Mouse (Mus musculus) midbrain, embryonic 15.5 days (tissue): ENCODE measurements around the gene Crip1. TPM values are rescaled to one million over a fixed set of nuclear protein-coding genes. Genes with fewer than 3 reads are reported as not detected.
"Not testable (repeated sequence)": the region's sequence is repeated elsewhere in the genome, so short reads cannot be mapped to it uniquely, and the experiment has no call there.

ENCODE experiments used
- ATAC-seq: fragments of 200-750 bp; cut with Nextera tagmentation; replicated peaks from 2 replicates; pipeline ENCODE4 v1.8.0; 2017; ENCODE audit warnings: moderate TSS enrichment
- H3K27ac ChIP-seq: fragments of 300-500 bp; sonication (generic); 2 replicates; pipeline ENCODE4 v1.5.1; 2015; ENCODE audit warnings: mild to moderate bottlenecking, inconsistent platforms
- H3K27me3 ChIP-seq: fragments of 300-500 bp; sonication (generic); replicated peaks from 2 replicates; pipeline ENCODE4 v1.6.1; 2015; ENCODE audit warnings: inconsistent platforms
- H3K36me3 ChIP-seq: fragments of 300-500 bp; sonication (generic); replicated peaks from 2 replicates; pipeline ENCODE4 v1.6.1; 2015; ENCODE audit warnings: inconsistent platforms
- H3K4me1 ChIP-seq: fragments of 300-500 bp; sonication (generic); 2 replicates; pipeline ENCODE4 v1.6.1; 2015; ENCODE audit warnings: inconsistent platforms
- H3K4me2 ChIP-seq: fragments of 300-500 bp; sonication (generic); 2 replicates; pipeline ENCODE4 v1.6.1; 2015; ENCODE audit warnings: inconsistent platforms, mild to moderate bottlenecking, moderate library complexity
- H3K4me3 ChIP-seq: fragments of 300-500 bp; sonication (generic); 2 replicates; pipeline ENCODE4 v1.5.1; 2015; ENCODE audit warnings: mild to moderate bottlenecking, inconsistent platforms
- H3K9ac ChIP-seq: fragments of 300-500 bp; sonication (generic); 2 replicates; pipeline ENCODE4 v1.6.1; 2015; ENCODE audit warnings: mild to moderate bottlenecking, inconsistent platforms
- H3K9me3 ChIP-seq: fragments of 300-500 bp; sonication (generic); 2 replicates; pipeline ENCODE4 v1.6.1; 2016; ENCODE audit warnings: inconsistent platforms
- WGBS: fragments of 180-500 bp; shearing (Covaris S2); methylation state at CpG from one replicate; pipeline ENCODE4 v1.1.7; 2015; ENCODE audit warnings: mixed read lengths; 5-methylcytosine and 5-hydroxymethylcytosine counted together
- polyA plus RNA-seq: library from polyadenylated mRNA; unstranded; fragments of >200 nt; fragmentation: Nextera tagmentation; extraction: Ambion mirVana; gene quantifications from 2 replicates; pipeline ENCODE4 v1.2.1, GENCODE M21; 2015

Crip1 gene
- polyA plus RNA-seq, 1 experiment from 2014 or later: 23.7 TPM

- 81% methylated on average over 9 of the region's 9 CpGs for WGBS
- H3K4me2 ChIP-seq: no peak overlapping the region
- H3K27ac ChIP-seq: no peak overlapping the region
- H3K9me3 ChIP-seq: no peaks in the 10 kb centered on the region
- H3K27me3 ChIP-seq: no peaks in the 10 kb centered on the region
- no peaks in the 10 kb centered on the region for H3K36me3 ChIP-seq
- no peak overlapping the region for H3K9ac ChIP-seq
- ATAC-seq: no peak
- H3K4me1 ChIP-seq: no peaks in the 10 kb centered on the region
- no peak overlapping the region for H3K4me3 ChIP-seq
Measured at GRCm38 (mm10) chr12:113168031-113168536, 22.0 kb downstream of the Crip1 start.

- no peaks in the 10 kb centered on the region for H3K9me3 ChIP-seq
- H3K4me3 ChIP-seq: no peak overlapping the region
- no peaks in the 10 kb centered on the region for H3K27me3 ChIP-seq
- no peaks in the 10 kb centered on the region for H3K4me1 ChIP-seq
- no peak overlapping the region for H3K4me2 ChIP-seq
- ATAC-seq: no peak
- no peak overlapping the region for H3K27ac ChIP-seq
- no peaks in the 10 kb centered on the region for H3K36me3 ChIP-seq
- H3K9ac ChIP-seq: no peak overlapping the region
- 90% methylated on average over 18 of the region's 18 CpGs for WGBS
Measured at GRCm38 (mm10) chr12:113176960-113177725, 31.0 kb downstream of the Crip1 start.

DNA sequence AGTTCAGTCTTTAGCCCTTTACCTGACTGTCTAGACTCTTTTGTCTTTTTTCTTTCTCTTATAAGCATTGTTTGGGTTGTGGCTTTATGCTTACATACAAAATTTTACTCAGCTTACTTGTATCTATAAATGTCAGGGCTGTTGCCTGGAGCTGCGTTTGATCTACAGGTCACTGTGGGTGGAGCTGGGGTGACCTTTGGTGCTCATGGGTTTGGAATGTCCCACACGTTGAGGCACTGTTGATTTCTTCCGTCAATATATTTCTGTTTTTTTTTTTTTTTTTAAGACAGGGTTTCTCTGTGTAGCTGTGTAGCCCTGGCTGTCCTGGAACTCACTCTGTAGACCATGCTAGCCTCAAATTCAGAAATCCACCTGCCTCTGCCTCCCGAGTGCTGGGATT lies 34.9 kb downstream of the Crip1 start:
- no peaks in the 10 kb centered on the region for H3K27me3 ChIP-seq
- no peak overlapping the region for H3K27ac ChIP-seq
- H3K4me2 ChIP-seq: no peak overlapping the region
- no peaks in the 10 kb centered on the region for H3K9me3 ChIP-seq
- H3K4me1 ChIP-seq: peaks cover 8% of the 10 kb centered on the region
- WGBS: 72% methylated on average over 4 of the region's 4 CpGs
- H3K9ac ChIP-seq: no peak overlapping the region
- H3K4me3 ChIP-seq: no peak overlapping the region
- ATAC-seq: no peak
- H3K36me3 ChIP-seq: no peaks in the 10 kb centered on the region

DNA sequence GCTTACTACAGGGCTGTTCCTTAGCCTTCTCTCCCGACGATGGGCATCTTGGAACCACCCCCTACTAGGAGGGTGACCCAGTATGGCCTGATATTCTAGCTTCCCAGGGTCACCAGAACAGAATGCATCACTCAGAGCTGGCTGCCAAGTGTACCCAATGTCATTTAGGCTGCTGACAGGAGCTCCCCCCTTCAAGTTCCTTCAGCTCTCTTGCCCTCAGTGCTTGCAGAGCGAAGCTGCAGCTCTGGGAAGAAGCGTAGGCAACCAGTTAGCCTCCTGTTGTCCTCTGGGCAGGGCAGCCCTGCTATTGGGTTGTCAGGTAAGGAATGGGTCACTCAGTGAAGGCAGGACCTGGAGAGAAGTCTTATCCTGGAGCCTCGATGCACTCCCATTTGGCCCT lies 38.8 kb downstream of the Crip1 start:
- peaks cover 16% of the 10 kb centered on the region for H3K36me3 ChIP-seq
- H3K9me3 ChIP-seq: no peaks in the 10 kb centered on the region
- H3K27me3 ChIP-seq: no peaks in the 10 kb centered on the region
- H3K4me1 ChIP-seq: peaks cover 31% of the 10 kb centered on the region
- no peak overlapping the region for H3K4me3 ChIP-seq
- no peak overlapping the region for H3K9ac ChIP-seq
- WGBS: 63% methylated on average over 5 of the region's 5 CpGs
- peak overlapping the region; percentile 79 for H3K4me2 ChIP-seq
- H3K27ac ChIP-seq: peak overlapping the region; percentile 68; the same call in 1 of the 2 replicates
- ATAC-seq: no peak

DNA sequence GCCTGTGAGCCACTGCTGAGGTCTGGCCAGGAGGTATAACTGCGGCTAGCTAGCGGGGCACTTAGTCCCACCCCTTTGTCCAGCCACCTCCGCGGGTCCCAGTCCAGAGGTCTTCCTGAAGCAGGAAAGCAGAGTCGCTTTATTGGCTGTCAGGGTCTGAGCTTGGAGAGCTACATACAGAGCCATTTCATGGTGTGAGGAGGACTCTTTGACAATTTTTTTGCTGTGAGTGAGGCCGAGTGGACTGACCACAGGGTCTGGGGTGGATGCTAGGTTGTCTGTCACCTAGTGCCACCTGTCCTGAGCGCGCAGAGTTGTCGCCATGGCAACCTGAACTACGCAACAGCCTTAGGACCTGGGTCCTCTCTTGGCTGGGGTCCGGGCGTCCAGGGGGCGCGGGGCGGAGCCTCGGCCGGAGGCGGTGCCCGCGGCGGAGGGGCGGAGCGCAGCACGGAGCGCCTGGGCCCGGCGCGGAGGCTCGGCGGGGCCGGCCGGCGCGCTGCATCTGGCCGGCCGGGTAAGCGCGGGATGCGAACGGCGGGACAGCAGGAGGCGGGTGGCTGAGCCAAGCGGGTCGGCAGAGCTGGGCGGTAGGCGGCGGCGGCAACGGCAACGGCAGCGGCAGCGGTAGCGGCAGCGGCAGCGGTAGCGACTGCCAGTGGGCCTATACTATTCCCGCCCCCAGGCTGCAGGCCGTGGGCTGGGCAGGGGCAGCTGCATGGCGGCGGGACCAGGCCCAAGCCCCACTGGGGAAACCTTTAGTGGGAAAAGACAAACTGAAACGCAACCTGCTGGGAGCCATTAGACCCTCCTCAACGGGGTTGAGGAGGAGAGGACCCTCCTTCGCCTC lies 39.6 kb downstream of the Crip1 start, which contains the start of gene Tmem121:
Gene Tmem121, plus strand, starts transcription at position 489 of the 850 bp plus-strand sequence.
- ATAC-seq: peak; percentile 27
- H3K4me1 ChIP-seq: peaks cover 31% of the 10 kb centered on the region
- WGBS: under 1% methylated on average over 63 of the region's 63 CpGs

DNA sequence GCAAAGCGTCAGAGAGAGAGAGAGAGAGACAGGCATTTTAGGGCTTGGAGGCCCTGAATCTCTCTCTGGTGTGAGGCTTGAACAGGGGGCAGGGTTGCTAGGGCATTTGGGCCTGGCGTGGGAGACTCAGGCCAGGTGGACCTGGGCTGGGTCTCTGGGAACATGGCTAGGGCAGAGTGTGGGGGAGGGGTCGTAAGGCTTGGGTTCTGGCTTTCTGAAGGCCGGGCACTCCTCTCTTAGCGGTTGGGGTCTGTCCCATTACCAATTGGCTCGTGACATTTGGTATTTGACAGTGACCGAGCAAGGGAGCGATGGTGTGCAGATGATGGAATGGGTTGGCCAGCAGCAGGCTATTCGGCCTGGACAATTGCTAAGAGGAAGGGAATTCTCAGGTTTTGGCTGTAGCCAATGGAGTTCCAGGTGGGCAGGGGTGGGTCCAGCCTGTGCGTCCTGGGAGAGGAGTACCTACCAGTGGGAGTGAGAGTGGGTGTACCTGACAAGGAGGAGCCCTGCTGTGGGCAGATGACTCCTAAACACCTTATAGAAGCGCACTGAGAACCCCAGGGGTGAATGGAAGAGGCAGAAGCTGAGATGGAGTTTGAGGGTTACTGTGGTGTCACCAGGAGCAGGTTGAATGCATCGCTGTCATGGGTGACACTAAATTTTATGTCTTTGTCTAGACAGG lies 40.4 kb downstream of the Crip1 start:
- peak overlapping the region; percentile 78 for H3K4me3 ChIP-seq
- peak; percentile 15 for ATAC-seq
- peaks cover 31% of the 10 kb centered on the region for H3K4me1 ChIP-seq
- H3K4me2 ChIP-seq: peak overlapping the region; percentile 79
- H3K27me3 ChIP-seq: no peaks in the 10 kb centered on the region
- H3K36me3 ChIP-seq: peaks cover 26% of the 10 kb centered on the region
- peak overlapping the region; percentile 87 for H3K9ac ChIP-seq
- H3K27ac ChIP-seq: peak overlapping the region; percentile 68
- 36% methylated on average over 12 of the region's 12 CpGs for WGBS
- no peaks in the 10 kb centered on the region for H3K9me3 ChIP-seq

More for the DNA sequence above, 39.6 kb downstream of the Crip1 start, which contains the start of gene Tmem121:
- H3K27me3 ChIP-seq: no peaks in the 10 kb centered on the region
- H3K27ac ChIP-seq: peak within 1 kb of the TSS; percentile 68
- H3K4me3 ChIP-seq: peak within 1 kb of the TSS; percentile 78
- peak within 1 kb of the TSS; percentile 79 for H3K4me2 ChIP-seq
- H3K9me3 ChIP-seq: no peaks in the 10 kb centered on the region
- peak within 1 kb of the TSS; percentile 87 for H3K9ac ChIP-seq
- peaks cover 20% of the 10 kb centered on the region for H3K36me3 ChIP-seq

DNA sequence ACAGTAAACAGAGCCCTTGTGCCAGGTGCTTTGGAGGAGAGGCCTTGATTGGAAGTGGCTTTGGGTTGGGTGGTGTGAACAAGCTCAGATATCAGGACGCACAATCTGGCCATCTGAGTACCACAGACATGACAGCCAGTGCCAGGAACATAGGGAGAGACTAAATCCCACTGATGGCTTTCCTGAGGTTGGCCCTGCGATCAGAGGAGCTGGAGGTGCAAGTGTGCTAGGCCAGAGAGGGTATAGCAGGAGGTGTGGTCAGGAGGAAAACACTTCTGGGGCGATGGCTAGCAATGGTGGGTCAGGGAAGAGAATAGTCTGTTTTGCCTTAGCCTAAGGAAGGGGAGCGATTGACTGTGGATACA lies 40.9 kb downstream of the Crip1 start:
- Histone ChIP-seq H3K4me1 (peaks cover 31% of the 10 kb centered on the region), H3K9me3 (no peaks in the 10 kb centered on the region), H3K27ac (no peak overlapping the region), H3K27me3 (no peaks in the 10 kb centered on the region), H3K9ac (peak overlapping the region; percentile 87; the same call in 1 of the 2 replicates), H3K36me3 (peaks cover 26% of the 10 kb centered on the region), H3K4me3 (peak overlapping the region; percentile 78), H3K4me2 (peak overlapping the region; percentile 79)
- 50% methylated on average over 4 of the region's 4 CpGs for WGBS
- ATAC-seq: no peak

- peak overlapping the region; percentile 45 for H3K9ac ChIP-seq
- H3K36me3 ChIP-seq: peaks cover 26% of the 10 kb centered on the region
- H3K4me1 ChIP-seq: peaks cover 31% of the 10 kb centered on the region
- H3K9me3 ChIP-seq: no peaks in the 10 kb centered on the region
- no peaks in the 10 kb centered on the region for H3K27me3 ChIP-seq
- 3% methylated on average over 56 of the region's 56 CpGs for WGBS
- no peak overlapping the region for H3K27ac ChIP-seq
- ATAC-seq: peak; percentile 48
- H3K4me3 ChIP-seq: peak overlapping the region; percentile 78
- peak overlapping the region; percentile 79 for H3K4me2 ChIP-seq
Measured at GRCm38 (mm10) chr12:113187584-113188295, 41.6 kb downstream of the Crip1 start.

DNA sequence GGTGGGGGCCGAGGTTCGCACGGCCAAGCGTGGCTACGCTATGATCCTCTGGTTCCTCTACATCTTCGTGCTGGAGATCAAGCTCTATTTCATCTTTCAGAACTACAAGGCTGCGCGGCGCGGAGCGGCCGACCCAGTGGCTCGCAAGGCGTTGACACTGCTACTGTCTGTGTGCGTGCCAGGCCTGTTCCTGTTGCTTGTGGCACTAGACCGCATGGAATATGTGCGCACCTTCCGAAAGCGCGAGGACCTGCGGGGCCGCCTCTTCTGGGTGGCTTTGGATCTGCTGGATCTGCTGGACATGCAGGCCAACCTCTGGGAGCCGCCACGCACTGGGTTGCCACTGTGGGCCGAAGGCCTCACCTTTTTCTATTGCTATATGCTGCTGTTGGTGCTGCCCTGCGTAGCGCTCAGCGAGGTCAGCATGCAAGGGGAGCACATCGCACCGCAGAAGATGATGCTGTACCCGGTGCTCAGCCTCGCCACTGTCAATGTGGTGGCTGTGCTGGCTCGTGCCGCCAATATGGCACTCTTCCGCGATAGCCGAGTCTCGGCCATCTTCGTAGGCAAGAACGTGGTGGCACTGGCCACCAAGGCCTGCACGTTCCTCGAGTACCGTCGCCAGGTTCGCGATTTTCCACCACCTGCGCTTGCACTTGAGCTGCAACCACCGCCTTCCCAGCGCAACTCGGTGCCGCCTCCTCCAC lies 42.4 kb downstream of the Crip1 start:
- no peaks in the 10 kb centered on the region for H3K27me3 ChIP-seq
- H3K4me1 ChIP-seq: peaks cover 31% of the 10 kb centered on the region
- peak overlapping the region; percentile 79 for H3K4me2 ChIP-seq
- no peak overlapping the region for H3K27ac ChIP-seq
- WGBS: 90% methylated on average over 51 of the region's 51 CpGs
- H3K9me3 ChIP-seq: no peaks in the 10 kb centered on the region
- peak; percentile 6 for ATAC-seq
- H3K36me3 ChIP-seq: peaks cover 26% of the 10 kb centered on the region
- peak overlapping the region; percentile 45; the same call in 1 of the 2 replicates for H3K9ac ChIP-seq
- H3K4me3 ChIP-seq: peak overlapping the region; percentile 78

DNA sequence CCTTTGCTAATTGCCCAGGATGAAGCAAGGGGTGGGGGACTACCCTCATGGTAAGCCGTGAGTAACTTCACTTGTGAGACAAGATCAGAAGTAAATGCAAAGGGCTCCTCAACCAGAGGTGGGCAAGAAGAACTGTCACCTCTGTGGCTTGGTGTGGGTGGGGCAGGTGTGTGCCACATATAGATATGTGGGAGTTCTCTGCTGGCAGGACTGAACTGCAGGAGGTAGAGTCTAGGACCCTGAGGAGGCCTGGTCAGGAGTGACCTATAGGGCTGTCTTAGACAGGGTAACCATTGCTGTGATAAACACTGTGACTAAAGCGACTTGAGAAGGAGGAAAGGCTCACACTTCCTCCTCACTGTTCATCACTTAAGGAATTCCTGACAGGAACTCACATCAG lies 47.3 kb downstream of the Crip1 start:
- Histone ChIP-seq H3K9me3 (no peaks in the 10 kb centered on the region), H3K4me3 (no peak overlapping the region), H3K27me3 (no peaks in the 10 kb centered on the region), H3K36me3 (peaks cover 25% of the 10 kb centered on the region), H3K4me1 (no peaks in the 10 kb centered on the region), H3K4me2 (no peak overlapping the region), H3K27ac (no peak overlapping the region), H3K9ac (no peak overlapping the region)
- WGBS: 76% methylated on average over 2 of the region's 2 CpGs
- ATAC-seq: no peak

DNA sequence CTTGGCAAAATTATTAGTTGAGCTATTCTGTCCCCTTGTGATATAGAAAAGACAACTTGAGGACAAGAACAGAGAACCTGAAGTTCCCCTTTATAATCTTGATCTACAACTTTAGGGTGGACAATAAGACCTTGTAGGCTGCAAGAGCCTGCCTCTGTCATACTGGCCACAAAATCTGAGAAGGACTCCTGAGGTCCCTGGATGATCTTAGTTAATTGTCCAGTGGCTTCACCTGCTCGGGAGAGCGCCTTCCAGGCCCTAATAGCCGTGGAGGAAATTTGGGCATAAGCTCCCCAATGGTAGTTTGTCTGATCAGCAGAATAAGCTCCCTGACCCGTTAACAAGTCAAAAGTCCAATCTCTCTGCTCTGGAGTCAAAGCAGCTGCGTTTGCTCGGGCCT lies 53.0 kb downstream of the Crip1 start:
- H3K4me1 ChIP-seq, H3K4me2 ChIP-seq, H3K36me3 ChIP-seq, ATAC-seq, H3K9me3 ChIP-seq, H3K27me3 ChIP-seq, H3K27ac ChIP-seq, H3K9ac ChIP-seq, H3K4me3 ChIP-seq: not testable (repeated sequence)
- WGBS: 93% methylated on average over 3 of the region's 6 CpGs
